Mouse (Mus musculus): ENCODE results near the gene Mmp28.

Mmp28 gene

DNA sequence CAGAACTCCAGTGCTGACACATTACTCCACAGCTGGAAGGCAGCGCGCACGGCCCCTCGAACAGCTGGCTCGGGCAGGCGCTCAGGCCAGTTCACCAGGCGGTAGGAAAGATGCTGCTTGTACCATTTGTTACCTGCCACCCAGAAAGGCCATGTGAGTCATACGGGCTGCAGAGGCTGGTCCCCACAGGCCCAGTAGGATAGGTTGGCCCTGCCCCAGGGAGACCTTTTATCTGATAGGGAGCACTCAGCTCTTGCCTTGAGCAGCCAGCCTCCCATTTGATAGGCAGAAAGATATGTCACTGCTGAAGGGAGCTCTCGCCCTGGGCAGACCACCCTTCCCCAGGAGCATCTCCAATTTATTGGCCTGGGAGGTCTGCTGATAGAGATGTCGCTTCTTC is 15.3 kb downstream of the Mmp28 start:
- no peak for DNase-seq

DNA sequence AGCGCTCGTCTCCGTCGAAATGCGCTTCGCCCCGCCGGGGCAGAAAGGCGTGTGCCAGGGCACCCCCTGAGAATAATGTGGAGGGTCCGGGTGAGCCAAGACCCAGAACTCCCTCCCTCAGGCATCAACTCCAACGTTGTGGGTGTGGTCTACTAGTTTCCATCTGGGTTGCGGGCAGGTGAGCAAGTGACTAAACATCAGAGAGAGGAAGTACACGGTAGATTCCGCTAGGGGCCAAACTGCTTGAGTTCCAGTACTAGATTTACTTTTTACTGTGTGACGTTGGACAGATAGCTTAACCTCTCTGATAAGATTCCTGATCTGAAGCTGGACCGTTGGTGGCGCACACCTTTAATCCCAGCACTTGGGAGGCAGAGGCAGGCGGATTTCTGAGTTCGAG is 17.9 kb downstream of the Mmp28 start:
- DNase-seq: no peak

DNA sequence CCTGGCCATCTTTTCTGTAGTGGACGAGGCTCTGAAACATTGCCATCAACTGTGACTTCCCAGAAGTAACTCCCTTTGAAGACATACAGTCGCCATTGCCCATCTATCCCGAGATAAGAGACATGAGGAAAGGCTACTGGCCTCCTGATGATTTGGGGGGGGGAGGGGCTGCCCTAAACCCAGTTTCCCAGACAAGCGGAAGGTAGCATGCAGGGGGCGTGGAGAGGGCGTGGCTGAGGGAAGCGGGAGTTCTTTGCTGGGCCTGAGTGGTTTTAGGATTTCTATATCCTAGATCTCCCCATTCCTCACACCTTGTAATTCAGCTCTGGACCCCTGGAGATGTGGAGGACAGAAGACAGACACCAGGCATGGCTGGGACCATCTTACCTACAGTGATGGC is 19.0 kb downstream of the Mmp28 start:
- DNase-seq: no peak

DNA sequence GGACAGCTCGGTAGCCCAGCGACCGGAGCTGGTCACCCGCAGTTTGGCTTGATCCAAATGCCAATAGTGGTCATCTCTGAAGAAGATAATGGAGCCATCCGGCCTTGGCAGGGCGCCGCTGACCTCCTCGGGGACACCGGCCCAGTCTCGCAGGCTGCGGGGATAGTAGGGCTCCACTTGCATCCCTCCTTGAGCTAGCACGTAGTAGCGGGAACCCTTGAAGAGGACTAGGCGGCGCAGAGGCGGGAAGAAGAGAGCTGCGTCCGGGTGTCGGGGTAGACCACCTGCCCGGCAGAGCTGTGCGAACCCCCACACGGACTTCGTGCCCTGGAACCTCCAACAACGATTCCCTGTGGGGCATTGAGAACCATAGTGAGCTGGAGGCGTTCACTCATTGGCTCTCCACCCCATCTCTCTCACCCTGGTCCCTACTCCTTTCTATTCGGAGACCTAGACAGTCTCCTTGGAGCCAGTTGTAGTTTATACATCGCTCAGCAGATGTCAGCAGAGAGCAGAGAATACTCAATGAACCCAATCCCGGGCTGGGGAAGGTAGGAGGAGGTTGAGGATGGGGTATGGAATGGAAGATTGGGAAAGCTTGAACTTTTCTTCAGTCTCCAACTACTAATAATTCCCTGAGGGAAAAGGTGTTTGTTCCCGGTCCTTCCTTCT is 20.1 kb downstream of the Mmp28 start:
- DNase-seq: peak; percentile 94

DNA sequence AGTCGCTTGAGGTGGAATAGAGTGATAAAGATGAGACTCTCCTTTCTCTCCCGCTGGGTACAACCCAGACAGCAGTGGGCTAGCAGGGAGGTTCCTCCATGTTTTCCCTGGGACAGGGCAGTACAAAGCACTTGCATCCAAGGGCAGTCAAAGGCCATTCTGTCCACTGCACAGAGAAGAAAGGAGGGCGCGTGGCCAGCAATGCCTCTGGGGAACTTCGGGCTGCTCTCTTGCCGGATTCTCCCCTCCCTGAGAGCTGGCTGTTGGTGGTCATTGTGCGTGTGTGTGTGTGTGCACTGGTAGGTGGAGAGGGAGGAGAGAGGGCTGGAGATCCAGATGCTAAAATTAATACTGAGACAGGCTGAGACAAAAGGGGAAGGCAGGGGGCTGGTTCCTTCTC is 21.6 kb downstream of the Mmp28 start:
- peak; percentile 30 to 54 for DNase-seq

DNA sequence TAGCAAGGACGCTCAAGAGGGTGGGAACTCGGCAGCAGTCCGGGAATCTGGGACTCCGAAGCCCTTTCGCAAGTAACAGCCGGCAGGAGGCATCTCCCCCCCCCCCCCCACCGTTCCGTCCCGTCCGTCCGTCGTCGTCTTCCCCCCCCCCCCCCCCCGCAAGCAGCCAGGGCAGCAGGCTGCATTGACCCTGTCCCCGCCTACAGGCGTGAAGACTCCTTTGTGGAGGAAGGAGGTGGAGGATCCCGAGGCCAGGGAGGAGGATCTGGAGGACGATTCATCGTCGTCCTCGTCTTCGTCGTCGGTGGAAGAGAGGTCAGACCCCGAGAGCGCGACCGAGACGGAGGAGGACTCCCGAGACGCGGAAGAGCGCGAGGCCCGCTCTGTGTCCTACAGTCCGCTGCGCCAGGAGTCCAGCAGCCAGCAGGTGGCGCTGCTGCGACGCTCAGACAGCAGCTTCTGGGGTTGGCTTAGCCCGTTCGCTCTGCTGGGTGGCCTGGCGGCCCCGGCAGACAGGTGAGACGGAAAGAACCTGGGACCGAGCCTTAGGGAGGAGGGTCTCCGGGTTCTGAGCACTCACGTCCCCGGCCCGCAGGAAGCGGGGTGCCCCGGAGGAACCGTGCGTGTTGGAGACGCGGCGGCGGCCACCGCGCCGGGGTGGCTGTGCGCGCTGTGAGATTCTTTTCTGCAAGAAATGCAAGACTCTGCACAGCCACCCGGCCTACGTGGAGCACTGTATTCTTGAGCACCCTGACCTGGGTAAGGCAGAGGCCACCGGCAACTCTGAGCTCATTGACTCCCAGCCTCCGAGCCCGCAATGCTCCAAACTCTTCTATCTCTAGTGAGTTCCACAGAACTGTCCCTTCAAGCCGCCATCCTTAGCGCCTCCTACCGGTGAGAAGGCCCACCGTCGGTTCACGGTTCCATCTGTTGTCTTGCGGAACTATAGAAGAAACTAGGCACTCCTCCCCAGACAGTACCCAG is 22.5 kb downstream of the Mmp28 start:
- DNase-seq: peak; percentile 94

DNA sequence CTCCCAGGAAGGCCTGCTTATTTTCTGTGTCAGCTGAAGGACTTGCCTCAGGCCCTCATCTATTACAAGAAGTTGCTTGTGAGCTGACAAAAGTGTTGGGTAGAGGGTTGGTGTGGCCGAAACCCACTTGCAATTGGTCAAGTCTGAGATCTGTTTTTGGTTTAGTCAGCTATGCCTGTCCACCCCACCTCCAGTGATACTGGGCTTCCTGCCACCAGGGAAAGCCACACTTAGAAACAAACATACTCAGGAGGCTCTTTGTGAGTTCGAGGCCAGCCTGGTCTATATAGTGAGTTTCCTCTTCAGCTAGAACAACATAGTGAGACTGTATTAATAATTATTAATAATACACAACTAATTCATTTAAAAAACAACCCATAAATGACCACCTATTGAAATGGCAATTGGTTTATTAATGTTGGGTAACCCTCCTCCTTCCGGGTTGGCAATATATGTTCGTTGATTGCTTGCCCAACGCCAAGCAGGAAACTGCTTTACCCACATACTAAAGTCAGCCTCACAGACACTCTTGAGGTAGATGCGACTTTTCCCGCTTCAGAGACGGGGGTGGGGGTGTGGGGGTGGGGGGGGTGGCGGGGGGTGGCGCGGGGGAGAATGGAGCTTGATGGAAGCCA is 23.3 kb downstream of the Mmp28 start:
- no peak for DNase-seq

DNA sequence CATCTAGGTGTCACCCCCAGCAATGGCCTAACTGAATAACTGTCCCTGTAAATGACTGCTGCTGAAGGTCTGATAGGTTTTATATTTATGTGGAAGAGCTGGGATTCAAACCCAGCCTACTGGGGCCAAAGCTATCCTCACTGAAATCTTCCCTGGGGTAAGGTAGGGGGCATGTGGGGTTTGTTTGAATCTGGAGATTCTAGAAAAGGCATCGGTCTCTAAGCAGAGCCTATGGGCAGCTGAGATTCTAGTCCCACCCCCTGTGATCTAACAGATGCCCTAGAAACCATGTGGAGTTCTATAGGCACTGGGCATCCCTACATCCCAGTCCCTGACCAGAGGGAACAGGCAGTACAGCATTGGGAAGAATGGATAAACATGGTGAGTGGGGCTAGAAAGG is 25.5 kb downstream of the Mmp28 start, which contains the start of gene 1700020L24Rik:
TSS of gene 1700020L24Rik (plus strand) at position 301 of the 400 bp plus-strand sequence.
- no peak for DNase-seq

DNA sequence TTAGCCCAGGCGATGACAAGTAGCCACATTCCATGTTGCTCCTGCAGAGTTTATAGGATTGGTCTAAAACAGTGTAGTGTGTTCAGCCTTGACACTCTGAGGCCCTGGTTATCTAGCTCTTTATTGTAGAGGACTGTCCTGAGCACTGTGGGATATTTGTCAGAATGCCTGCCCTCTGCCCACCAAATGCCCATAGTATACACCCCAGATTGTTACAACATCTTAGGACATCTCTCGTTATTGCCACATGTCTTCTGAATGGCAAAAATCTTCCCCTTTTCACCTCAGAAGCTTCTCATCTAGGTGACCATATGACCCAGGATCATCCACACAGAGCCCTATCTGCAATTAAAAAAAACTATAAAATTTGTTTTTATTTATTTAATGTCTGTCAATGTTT is 30.3 kb downstream of the Mmp28 start:
- DNase-seq: no peak

DNA sequence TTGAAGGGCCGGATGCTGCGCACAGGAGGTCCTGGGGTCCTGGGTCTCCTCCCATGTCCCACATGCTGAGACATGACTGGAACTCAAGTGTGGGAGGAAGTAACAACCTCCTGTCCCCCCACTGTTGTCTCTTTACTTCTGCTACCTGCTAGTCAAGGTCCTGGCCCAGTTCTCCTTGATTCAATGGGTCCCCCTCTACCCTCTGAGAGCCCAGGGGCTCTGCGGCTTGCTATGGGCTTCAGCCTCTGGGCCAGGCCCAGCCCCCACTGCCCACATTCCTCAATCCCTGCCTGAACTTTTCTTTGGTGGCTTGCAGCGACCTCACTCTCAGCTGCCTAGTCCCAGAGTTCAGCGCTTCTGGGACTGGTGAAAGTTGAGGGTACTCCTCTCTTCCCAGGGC is 33.5 kb downstream of the Mmp28 start, which contains the start of gene Gas2l2:
TSS of gene Gas2l2 (minus strand) at position 101 of the 400 bp plus-strand sequence.
- no peak for DNase-seq

DNA sequence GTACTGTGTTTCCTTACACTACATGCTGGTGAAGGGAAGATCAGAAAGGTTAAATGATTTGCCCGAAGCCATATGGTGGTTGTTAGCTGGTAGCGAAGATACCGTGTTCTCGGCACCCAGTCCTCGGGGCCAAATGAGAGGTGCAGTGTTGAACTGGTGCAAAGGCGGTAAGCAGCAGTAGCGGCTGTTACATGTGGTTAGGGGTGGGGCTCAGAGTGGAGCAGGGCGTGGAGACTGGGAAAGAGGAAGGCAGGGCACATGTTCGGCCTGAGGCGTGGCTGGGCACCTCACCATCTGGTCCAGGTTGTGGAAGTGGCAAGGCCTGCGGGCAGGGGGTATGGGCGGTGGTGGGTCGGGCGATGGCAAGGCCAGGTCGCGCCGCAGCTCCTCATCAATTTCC is 35.9 kb downstream of the Mmp28 start:
- DNase-seq: no peak

DNA sequence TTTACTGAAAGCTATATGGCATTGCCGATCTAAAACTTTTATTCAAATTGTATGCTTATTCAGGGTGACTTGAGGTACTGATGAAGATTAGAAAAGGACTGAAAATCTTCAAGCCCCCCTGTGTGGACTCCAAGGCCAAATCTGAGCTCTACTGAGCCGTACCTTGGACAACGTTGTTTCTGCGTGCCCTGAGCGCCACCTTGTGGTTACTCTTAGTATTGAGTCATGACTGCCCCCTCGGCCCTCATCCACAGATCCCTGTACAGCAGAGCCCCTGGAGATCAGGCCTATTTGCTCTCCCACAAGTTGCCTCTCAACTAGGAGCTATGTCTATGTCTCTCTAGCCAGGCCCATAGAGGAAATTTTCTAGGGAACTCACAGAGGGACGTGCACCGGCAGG is 38.2 kb downstream of the Mmp28 start:
- peak; percentile 92 for DNase-seq

DNA sequence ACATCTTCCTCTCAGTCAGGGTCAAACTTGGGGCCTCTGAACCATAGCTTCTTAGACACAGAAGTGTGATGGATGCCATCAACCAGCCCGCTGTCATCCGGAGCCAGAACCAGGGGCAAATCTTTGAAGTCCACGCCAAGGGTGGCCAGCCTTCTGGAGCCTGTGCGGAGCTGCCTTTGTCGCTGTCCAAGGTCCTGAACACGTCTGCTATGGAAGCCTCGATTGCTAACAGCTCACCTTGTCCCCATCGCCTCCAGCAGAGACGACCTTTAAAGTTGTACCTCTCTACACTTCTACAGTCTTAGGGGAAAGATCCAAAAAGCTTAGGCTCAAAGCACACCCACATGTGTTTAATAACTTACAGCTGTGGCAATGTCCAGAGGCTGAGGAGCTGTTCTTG is 41.6 kb downstream of the Mmp28 start:
- DNase-seq: peak in 1 of 2 experiments; percentile 34

DNA sequence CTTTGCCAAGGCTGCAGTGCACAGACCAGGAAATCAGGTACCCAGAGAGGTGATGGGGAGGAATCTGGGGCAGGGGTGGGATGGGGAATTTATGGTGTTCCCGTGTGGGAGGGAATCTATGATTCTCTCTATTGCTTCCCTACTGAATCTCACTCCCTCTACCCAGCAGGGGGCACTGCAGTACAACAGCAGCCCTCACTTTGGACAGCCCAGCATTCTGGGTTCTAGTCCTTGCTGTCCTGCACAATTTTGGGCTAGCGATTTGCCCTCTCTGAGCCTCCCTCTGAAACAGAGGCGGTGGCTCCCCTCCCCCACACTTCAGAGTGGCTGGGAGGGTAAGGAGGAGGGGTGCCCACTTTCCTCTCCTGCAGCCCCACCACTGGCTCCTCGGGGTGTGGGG is 42.5 kb downstream of the Mmp28 start:
- peak; percentile 36 to 57 for DNase-seq

DNA sequence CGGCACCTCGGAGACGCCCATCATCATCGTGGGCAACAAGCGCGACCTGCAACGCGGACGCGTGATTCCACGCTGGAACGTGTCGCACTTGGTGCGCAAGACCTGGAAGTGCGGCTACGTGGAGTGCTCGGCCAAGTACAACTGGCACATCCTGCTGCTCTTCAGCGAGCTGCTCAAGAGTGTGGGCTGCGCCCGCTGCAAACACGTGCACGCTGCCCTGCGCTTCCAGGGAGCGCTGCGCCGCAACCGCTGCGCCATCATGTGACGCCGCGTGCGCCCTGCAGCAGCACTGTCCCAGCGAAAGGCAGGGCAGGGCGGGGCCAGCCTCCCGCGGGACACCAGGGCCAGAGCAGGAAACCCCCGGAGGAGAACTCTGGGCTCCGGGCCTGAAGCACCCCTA is 44.3 kb downstream of the Mmp28 start:
- peak; percentile 42 to 54 for DNase-seq

DNA sequence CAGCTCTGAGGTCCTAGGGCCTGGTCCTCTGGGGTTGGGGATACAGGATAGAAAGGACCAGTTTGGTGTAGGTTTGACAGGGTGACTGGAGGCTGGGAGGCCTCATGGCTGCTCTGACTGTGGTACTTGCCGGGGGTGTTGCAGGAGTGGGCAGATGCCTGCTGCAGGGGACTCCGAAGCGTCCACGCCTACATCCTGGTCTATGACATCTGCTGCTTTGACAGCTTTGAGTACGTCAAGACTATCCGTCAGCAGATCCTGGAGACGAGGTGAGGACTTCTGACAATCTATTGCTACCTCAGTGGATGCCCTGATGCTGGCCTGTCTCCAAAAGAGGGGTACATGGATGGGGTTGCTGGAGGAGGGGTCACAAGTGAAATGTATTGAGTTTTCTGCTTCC is 45.2 kb downstream of the Mmp28 start:
- DNase-seq: no peak

DNA sequence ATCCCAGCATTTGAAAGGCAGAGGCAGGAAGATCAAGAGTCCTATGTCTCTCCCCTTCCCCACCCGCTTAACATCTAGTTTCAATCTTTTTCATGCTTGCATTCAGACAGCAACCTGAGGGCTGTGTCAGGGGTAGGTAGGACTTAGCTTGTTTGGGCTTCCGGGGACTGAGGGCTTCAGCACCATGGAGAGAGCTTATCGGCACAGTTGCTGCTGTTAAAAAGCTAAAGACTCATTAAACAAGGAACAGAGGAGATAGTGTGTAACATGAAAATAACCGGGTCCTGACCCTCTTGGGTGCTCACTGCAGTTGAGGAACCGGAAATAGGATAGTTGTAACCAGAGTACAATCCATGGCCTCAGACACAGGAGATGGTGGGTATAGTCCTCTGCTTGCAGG is 45.8 kb downstream of the Mmp28 start:
- DNase-seq: no peak

DNA sequence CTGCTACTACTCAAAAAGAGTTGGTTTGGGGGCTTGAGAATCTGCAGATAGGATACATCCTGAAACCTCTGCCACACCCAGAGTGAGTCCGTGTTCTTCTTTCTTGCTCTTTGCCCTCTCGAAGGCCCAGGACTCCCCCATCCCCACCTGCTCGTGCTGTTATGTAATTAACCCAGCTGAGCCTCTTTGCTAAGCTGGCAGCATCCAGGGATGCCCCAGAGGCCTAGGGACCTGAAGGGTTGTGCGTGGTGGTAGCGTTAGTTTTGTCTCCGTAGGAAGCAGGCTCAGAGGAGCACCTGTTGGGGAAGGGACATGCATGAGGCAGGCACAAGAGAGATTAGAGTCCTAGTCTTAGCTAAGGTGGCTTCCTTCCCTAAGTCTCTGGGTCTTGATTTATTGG is 52.4 kb downstream of the Mmp28 start:
- no peak for DNase-seq

DNA sequence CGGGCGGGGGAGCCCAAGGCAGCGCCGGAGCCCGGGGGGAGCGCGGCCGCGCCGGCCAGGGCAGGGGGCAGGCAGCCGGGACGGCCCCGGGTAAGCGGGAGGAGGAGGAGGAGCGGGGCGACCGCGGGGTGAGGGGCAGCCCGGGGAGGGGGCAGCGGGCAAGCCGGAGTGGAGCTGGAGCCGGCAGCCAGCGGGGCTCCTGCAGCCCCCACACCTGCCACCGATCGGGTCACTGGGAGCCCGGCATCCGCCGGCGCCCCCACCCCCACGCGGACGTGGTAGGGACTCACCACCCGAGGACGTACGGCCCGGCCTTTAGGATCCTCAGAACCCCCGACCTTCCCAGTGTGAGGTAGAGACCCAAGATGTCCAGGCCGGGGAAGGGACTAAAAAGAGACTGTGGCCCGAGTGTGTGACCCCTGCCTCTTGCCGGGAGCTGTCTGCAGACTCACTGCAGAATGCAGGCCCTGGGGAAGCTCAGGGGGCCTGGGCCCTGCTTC is 53.0 kb downstream of the Mmp28 start:
- peak; percentile 56 to 62 for DNase-seq

DNA sequence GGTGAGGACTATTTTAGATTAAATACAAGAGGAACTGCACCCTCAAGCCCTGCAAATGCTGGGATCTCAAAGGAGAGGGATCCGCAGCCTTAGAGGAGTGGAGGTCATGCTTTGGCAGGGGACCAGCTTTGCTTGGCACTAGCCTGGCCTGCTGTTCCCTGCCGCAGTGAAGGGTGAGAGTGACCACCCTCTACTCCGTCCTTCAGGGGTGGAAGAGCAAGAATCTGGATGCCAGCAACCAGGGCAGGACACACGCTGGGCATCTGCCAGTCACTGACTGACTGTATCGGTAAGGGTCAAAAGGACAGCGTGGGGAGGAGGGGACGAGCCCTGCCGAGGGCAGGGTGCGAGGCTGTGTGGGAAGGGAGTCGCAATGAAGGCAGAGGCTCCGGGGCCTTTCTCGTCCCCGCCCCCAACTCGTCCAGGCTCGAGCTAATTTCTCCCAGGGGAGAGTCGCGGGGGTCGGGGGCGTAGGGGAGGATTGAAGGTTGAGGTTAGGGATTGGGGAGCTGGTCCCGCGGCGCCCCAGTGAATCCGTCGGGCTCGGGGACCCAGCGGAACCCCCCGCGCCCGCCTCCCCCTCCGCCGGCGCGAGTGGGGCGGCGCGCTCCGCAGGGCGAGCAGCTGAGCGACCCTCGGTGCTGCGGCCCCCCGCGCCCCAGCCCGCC is 53.6 kb downstream of the Mmp28 start, which contains the start of gene Rasl10b:
TSS of gene Rasl10b (plus strand) at position 51 of the 668 bp plus-strand sequence.
- peak; percentile 80 to 83 for DNase-seq

DNA sequence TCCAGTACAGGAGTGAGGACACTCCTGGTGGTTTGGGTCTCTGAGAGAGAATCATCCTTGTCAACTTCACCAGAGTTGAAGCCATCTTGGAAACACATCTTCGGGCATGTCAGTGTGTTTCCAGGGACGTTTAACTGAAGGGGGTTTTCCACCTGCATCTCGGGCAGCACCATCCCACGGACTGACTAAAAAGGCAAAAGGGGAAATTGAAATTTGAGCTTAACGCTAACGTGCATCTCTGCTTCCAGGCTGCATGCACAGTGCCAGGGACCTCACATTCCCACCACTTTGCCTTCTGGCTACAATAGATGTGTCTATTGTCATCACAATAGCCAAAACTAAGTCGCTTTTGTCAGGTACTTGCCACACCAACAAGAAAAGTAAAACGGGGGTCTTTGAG is 54.6 kb downstream of the Mmp28 start:
- no peak for DNase-seq

DNA sequence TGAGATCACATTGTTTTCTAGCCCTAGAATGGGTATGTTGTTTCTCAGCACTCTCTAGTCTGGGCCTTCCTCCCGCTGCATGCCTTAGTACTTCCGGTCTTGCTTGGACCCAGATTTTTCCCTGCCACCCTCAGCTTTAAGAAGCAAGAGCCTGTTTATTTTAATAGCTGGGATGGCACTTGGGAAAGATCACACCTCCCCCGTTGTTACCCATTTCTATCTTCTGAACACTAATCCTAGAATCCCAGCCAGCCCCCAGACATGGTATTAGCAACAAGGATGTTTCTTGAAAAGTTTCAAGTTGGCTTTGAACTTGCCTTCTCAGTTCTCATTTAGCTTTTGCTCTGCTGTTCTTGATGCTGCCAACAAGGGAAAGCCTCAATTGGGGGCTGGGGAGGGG is 56.5 kb downstream of the Mmp28 start:
- no peak for DNase-seq

DNA sequence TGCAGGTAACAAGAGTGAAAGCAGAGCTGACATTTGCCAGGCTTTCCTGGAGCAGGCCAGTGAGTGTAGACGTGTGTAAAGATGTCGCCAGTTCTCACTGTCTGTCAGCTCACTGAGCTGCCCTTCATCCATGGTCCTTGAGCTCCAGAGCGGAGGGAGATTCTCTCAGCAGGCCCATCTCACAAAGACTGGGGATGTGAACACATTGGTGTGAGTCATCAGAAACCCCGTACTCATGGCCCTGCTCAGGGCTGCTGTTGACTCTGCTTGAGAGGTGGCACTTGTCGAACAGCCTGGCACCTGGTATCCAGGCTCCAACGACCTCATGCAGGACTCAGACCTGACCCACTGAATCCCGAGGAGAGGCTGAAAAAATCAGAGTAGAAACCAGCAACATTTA is 59.1 kb downstream of the Mmp28 start:
- DNase-seq: no peak
